Mouse (Mus musculus): ENCODE results near the gene Arl11. TPM values are rescaled to one million over a fixed set of nuclear protein-coding genes. Genes with fewer than 3 reads are reported as not detected.

The Arl11 gene
- 0.53 TPM for polyA plus RNA-seq (2014; fragmentation: Illumina TruSeq; extraction: RNeasy Lipid Tissue Mini Kit (QIAGEN cat#74804); ENCODE audit: low read depth, low replicate concordance)

DNA sequence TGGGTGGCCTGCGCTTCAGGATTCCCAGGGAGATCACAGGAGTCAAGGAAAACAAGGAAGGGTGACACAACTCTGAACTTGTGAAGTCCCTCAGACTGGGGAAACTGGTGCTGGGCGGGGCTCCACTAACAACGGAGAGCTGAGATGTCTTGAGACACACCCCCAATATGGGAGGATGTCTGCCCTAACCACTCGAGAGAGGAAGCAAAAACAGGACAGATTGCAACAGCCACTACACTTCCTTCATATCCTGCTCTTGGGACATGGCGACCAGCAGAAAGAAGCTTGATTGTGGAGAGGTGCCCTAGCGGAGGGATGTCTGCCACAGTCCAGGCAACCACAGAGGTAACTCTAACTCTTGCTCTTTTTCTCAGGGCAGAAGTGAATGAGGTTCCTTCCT lies at the start of gene Arl11:
Gene Arl11, plus strand, starts transcription at position 161 of the 400 bp plus-strand sequence.

DNA sequence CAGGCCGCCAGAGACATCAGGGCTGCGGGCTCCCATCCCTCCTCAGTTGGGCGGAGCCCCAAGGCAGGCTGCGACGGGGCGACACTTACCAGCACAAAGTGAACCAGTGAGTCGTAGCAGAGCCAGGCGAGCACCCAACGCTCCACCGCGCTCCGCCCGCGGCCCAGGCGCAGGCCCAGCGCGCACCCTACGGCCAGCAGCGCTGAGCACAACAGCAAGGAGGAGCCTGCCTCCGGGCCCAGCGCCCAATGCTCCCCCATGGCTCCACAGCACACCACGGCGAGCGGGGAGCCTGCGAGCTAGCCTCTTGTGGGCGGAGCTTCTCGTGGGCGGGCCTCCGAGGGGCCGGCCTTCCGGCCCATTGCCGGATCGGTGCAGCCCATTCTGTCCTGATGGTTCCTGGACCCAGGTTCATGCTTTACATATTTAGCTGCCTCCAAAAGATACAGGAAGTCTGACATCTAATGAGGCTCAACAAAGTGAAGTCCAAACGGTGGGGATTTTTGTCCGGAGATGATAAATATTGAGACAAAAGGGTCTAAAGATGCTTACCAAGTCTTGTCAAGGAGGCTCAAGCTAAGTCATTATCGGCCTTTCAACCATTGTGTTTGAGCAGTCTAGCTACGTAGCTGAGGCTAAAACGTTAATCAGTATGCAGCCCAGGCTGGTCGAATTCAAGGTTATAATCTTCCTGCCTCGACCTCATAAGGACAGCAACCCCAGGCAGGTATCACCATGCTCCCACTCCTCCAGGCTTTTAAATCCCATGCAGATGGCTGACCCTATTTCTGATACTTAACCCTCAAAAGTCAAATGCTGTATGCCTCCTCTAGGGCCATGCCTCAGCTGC lies 50.8 kb downstream of the Arl11 start, which contains the start of gene Ebpl:
Gene Ebpl, minus strand, starts transcription at position 309 of the 850 bp plus-strand sequence.

Other genes with a start within 250 kb of the Arl11 start
- gene Sacs, start 171.3 kb upstream of the Arl11 start, polyA plus RNA-seq (2014; fragmentation: Illumina TruSeq; extraction: RNeasy Lipid Tissue Mini Kit (QIAGEN cat#74804); ENCODE audit: low read depth, low replicate concordance) = 0.50 TPM
- gene Sgcg, start 51.3 kb upstream of the Arl11 start, polyA plus RNA-seq (2014; fragmentation: Illumina TruSeq; extraction: RNeasy Lipid Tissue Mini Kit (QIAGEN cat#74804); ENCODE audit: low read depth, low replicate concordance) = not detected
- gene Ebpl, start 50.7 kb downstream of the Arl11 start, polyA plus RNA-seq (2014; fragmentation: Illumina TruSeq; extraction: RNeasy Lipid Tissue Mini Kit (QIAGEN cat#74804); ENCODE audit: low read depth, low replicate concordance) = 23.9 TPM
- 59.7 TPM for gene Kpna3, start 130.1 kb downstream of the Arl11 start, polyA plus RNA-seq (2014; fragmentation: Illumina TruSeq; extraction: RNeasy Lipid Tissue Mini Kit (QIAGEN cat#74804); ENCODE audit: low read depth, low replicate concordance)
- gene Spryd7, start 247.1 kb downstream of the Arl11 start, polyA plus RNA-seq (2014; fragmentation: Illumina TruSeq; extraction: RNeasy Lipid Tissue Mini Kit (QIAGEN cat#74804); ENCODE audit: low read depth, low replicate concordance) = 62.2 TPM